Mouse (Mus musculus): ENCODE results near the gene Eepd1.
A peak's percentile ranks its signal among the peaks of the same experiment; 100 is the strongest.

The Eepd1 gene

GRCm38 (mm10) chr9:25489221-25489960 lies 8.0 kb downstream of the Eepd1 start:
- DNase-seq (ENCODE audit: extremely low spot score, low spot score) = no peak

- DNase-seq (ENCODE audit: extremely low spot score, low spot score) = no peak
Observed at GRCm38 (mm10) chr9:25490278-25491145, 9.2 kb downstream of the Eepd1 start.

GRCm38 (mm10) chr9:25493918-25494317 lies 12.6 kb downstream of the Eepd1 start:
- no peak for DNase-seq (ENCODE audit: extremely low spot score, low spot score)

- DNase-seq (ENCODE audit: extremely low spot score, low spot score) = no peak
Observed at GRCm38 (mm10) chr9:25495601-25496000, 14.3 kb downstream of the Eepd1 start.

- no peak for DNase-seq (ENCODE audit: extremely low spot score, low spot score)
Observed at GRCm38 (mm10) chr9:25496196-25496595, 14.8 kb downstream of the Eepd1 start.

GRCm38 (mm10) chr9:25496703-25497102 lies 15.4 kb downstream of the Eepd1 start:
- DNase-seq (ENCODE audit: extremely low spot score, low spot score) = no peak

- no peak for DNase-seq (ENCODE audit: extremely low spot score, low spot score)
Observed at GRCm38 (mm10) chr9:25498770-25499169, 17.4 kb downstream of the Eepd1 start.

GRCm38 (mm10) chr9:25499306-25499705 lies 18.0 kb downstream of the Eepd1 start:
- no peak for DNase-seq (ENCODE audit: extremely low spot score, low spot score)

- no peak for DNase-seq (ENCODE audit: extremely low spot score, low spot score)
Observed at GRCm38 (mm10) chr9:25500031-25500430, 18.7 kb downstream of the Eepd1 start.

- no peak for DNase-seq (ENCODE audit: extremely low spot score, low spot score)
Observed at GRCm38 (mm10) chr9:25508825-25509224, 27.5 kb downstream of the Eepd1 start.

GRCm38 (mm10) chr9:25510572-25510971 lies 29.2 kb downstream of the Eepd1 start:
- DNase-seq (ENCODE audit: extremely low spot score, low spot score) = no peak

- DNase-seq (ENCODE audit: extremely low spot score, low spot score) = no peak
Observed at GRCm38 (mm10) chr9:25513050-25513449, 31.7 kb downstream of the Eepd1 start.

GRCm38 (mm10) chr9:25513556-25513955 lies 32.2 kb downstream of the Eepd1 start:
- DNase-seq (ENCODE audit: extremely low spot score, low spot score) = no peak

- DNase-seq (ENCODE audit: extremely low spot score, low spot score) = no peak
Observed at GRCm38 (mm10) chr9:25516640-25517039, 35.3 kb downstream of the Eepd1 start.

GRCm38 (mm10) chr9:25517982-25518381 lies 36.6 kb downstream of the Eepd1 start:
- peak; percentile 29 for DNase-seq (ENCODE audit: extremely low spot score, low spot score)

GRCm38 (mm10) chr9:25519193-25519592 lies 37.8 kb downstream of the Eepd1 start:
- DNase-seq (ENCODE audit: extremely low spot score, low spot score) = no peak

GRCm38 (mm10) chr9:25520826-25521225 lies 39.5 kb downstream of the Eepd1 start:
- DNase-seq (ENCODE audit: extremely low spot score, low spot score) = no peak

GRCm38 (mm10) chr9:25521825-25522224 lies 40.5 kb downstream of the Eepd1 start:
- DNase-seq (ENCODE audit: extremely low spot score, low spot score) = no peak

- no peak for DNase-seq (ENCODE audit: extremely low spot score, low spot score)
Observed at GRCm38 (mm10) chr9:25526516-25526915, 45.2 kb downstream of the Eepd1 start.

- peak; percentile 35 for DNase-seq (ENCODE audit: extremely low spot score, low spot score)
Observed at GRCm38 (mm10) chr9:25526927-25527337, 45.6 kb downstream of the Eepd1 start.

GRCm38 (mm10) chr9:25527359-25528038 lies 46.2 kb downstream of the Eepd1 start:
- no peak for DNase-seq (ENCODE audit: extremely low spot score, low spot score)

- DNase-seq (ENCODE audit: extremely low spot score, low spot score) = no peak
Observed at GRCm38 (mm10) chr9:25531627-25532026, 50.3 kb downstream of the Eepd1 start.

All from neural tube, embryonic 10.5 days (tissue).